Mouse (Mus musculus): ENCODE data around the gene Plekhh2.
"Not testable (repeated sequence)": the region's sequence is repeated elsewhere in the genome, so short reads cannot be mapped to it uniquely, and the experiment has no call there.

The Plekhh2 gene

DNA sequence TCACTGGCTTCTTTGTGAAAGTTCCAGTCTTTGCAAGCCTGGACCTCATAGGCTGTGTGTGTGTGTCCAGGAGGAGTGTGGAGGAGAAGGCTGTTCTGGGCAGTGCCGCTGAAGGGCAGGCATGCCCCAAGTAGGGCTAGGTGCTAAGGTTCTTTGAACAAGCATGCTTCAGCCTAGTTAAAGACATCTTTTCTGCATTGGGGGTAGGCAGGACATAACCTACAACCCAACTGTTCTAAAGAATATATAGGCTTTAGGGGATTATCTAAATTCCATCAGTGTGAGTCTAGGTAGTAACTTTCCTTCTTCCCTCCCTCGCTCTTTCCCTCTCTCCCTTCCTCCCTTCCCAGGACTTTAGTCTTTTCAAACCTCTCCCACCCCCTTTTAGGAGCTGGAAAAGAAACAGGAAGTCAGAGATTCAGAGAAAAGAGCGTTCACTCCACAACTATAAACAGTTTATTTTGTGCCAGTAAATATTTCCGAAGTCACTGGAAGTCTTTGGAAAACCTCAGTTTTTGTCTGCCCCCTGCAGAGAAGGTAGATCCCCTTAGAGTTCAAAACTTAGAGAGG is 906 bp downstream of the Plekhh2 start:
- no peak for DNase-seq (ENCODE audit: low spot score)

DNA sequence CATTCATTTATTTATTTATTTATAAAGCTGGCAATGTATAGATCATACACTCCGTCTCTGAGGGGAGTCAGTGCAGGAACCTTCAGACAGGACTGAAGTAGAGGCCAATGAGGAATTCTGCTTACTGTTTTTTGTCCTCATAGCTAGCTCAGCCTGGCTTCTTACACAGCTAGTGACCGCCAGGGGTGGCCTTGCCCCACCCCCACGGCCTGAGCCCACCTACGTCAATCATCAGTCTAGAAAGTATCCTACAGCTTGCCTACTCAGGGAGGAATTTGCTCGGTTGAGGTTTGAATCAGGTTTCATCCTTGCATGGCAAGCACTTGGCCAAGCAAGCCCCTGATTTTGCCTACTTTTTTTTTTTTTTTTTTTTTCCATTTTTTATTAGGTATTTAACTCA is 4.2 kb downstream of the Plekhh2 start:
- DNase-seq (ENCODE audit: low spot score) = no peak

- no peak for DNase-seq (ENCODE audit: low spot score)
Observed at GRCm38 (mm10) chr17:84519346-84519745, 7.7 kb downstream of the Plekhh2 start.

DNA sequence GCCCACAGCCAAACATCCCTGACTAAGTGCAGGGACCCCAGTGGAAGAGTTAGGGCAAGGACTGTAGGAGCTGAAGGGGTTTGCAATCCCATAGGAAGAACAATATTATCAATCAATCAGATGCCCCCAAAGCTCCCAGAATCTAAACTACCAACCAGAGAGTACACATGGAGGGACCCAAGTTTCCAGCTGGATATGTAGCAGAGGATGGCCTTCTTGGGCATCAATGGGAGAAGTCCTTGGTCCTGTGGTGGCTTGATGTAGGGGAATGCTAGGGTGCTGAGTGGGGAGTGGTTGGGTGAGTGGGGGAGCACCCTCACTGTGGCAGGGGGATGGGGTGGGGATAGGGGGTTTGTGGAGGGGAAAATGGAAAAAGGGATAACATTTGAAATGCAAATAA is 8.4 kb downstream of the Plekhh2 start:
- no peak for DNase-seq (ENCODE audit: low spot score)

- no peak for DNase-seq (ENCODE audit: low spot score)
Observed at GRCm38 (mm10) chr17:84529356-84529755, 17.7 kb downstream of the Plekhh2 start.

GRCm38 (mm10) chr17:84530202-84530796 is 18.6 kb downstream of the Plekhh2 start:
- DNase-seq (ENCODE audit: low spot score) = no peak

DNA sequence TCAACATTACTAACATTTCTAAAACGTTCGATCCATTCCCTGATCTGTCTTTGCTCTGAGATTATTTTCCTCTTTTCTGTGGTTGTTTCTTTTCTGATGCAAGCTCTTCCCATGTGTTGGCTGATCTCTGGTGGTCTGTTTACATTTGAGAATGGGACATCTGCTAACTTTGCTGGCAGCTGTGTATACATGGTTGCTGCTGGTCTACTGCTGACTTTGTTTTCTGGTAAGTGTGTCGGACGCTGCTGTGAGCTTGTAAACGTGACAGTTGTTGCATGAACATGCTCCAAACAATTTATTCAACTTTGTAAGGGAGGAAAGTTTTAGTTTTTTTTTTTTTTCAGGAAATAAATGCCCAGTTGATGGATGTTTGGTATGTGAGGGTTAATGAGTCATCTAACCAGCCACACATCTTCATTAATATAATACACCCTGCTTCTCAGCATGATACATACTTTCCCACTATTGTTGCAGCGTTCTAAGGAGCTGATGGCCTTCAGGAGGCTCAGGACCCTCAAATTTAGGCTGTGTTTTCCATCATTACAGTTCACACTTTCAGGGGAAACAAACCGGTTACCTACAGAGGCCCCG is 21.3 kb downstream of the Plekhh2 start:
- no peak for DNase-seq (ENCODE audit: low spot score)

- no peak for DNase-seq (ENCODE audit: low spot score)
Observed at GRCm38 (mm10) chr17:84533841-84534240, 22.1 kb downstream of the Plekhh2 start.

- no peak for DNase-seq (ENCODE audit: low spot score)
Observed at GRCm38 (mm10) chr17:84534632-84535031, 22.9 kb downstream of the Plekhh2 start.

DNA sequence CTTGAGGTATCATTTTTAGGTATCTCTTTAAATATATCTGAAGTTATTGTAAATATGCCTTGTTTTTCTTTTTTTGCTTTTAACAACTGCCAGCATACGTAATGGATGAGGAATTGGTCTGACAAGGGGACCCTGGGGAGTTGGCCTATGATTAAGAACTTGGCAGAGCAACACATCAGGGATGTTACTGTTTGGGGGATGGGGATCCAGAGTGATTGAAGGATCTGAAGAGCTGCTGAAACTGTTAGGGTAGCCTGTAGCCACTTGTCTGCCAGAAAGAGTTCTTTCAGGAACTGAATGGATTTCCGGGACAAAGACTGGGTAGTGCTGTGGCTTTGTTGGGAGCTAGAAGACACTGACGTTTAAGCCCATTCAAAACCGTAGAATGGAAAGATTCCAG is 23.5 kb downstream of the Plekhh2 start:
- no peak for DNase-seq (ENCODE audit: low spot score)

GRCm38 (mm10) chr17:84537301-84537700 is 25.6 kb downstream of the Plekhh2 start:
- DNase-seq (ENCODE audit: low spot score) = no peak

DNA sequence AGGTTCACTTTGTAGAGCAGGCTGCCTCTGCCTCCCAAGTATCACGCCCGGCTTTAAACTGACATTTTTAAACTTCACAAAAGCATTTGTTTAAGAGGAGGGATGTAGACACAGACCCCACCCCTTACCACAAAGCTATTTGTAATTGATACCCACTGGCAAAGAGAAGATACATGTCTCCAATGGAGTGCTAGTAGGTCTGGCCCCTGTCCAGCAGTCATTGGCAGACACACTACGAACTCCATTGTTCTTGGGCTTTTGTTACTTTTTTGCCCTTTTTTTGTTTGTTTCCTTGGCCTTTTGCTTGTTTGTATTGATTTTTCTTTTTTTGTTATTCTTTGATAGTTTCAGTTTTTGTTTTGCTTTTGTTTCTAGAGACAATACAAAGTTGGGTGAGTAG is 26.3 kb downstream of the Plekhh2 start:
- no peak for DNase-seq (ENCODE audit: low spot score)

DNA sequence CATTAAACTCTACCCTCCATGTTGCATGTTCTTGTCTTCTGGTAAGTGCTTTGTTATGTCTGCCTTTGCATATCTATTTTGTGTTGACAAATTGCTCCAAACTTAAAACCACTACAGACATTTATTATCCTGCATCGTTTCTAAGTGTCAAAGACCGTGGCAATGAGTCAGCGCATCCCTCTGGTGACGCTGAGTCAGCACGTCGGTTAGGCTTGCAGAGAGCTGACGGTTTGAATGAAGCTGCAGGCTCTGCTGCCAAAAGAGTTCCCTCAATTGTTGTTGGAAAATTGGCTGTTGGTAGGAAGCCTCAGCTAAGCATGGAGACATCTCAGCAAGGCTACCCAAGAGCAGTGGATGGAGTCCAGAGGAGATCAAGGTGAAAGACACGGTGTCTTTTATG is 28.9 kb downstream of the Plekhh2 start:
- DNase-seq (ENCODE audit: low spot score) = no peak

DNA sequence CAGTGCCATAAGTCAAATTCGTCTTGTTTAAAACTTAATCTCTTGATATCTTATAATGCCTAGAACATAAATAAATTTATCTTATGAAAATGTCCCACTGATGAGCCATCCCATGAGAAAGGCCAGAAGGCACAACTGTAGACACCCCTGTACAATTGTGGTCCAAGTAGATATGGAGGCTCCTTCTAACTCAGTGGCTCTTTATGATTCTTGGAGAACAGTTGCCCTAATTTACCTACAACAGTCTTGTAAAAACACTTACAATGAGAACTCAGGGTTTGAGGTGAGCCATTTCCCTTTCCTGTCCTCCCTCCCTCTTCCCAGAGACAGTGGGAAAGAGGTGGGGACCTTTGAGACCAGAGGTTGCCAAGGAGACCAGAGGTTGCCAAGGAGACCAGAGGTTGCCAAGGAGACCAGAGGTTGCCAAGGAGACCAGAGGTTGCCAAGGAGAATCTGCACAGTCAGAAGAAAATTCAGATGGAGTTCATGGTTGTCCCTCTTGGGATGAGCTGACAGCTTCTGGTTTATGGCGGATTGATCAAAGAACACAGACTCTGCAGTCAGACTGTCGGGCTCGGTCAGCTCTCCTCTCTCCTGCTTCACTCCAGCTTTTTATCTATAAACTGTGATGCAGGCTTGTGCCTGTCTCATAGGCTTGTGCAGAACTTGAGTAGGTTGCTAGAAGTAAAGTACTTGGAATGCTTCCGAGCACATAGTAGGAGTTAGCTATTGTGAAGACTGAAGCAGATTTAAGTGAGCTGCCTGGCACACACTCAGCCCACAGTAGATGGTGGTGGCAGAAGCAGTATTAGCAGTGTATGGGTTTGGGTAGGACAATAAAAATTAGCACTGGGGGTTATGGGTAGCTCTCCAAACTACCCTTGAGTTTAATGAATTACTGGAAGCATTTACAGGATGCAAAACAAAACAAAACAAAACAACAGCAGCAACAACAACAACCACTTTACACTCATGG is 39.5 kb downstream of the Plekhh2 start:
- no peak for DNase-seq (ENCODE audit: low spot score)

- no peak for DNase-seq (ENCODE audit: low spot score)
Observed at GRCm38 (mm10) chr17:84552230-84552629, 40.5 kb downstream of the Plekhh2 start.

- DNase-seq (ENCODE audit: low spot score) = not testable (repeated sequence)
Observed at GRCm38 (mm10) chr17:84564264-84564663, 52.6 kb downstream of the Plekhh2 start.

DNA sequence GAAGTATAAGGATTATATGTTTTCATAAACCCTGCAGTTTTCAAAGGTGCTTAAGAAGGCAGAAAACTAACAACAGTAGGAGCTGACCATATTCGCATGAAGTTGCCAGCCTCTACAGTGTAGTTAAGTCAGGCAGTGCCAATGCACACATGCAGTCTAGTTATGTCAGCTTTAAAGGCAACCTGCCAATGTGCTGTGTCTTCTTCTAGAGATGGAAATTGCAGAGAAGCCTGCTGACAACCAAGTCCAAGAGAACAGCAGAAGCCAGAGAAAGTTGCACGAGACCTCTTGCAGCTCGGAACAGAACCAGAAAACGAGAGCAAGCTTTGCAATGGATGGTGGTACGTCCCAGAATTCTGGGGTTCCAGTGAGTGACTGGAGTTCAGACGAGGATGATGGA is 54.1 kb downstream of the Plekhh2 start:
- no peak for DNase-seq (ENCODE audit: low spot score)

DNA sequence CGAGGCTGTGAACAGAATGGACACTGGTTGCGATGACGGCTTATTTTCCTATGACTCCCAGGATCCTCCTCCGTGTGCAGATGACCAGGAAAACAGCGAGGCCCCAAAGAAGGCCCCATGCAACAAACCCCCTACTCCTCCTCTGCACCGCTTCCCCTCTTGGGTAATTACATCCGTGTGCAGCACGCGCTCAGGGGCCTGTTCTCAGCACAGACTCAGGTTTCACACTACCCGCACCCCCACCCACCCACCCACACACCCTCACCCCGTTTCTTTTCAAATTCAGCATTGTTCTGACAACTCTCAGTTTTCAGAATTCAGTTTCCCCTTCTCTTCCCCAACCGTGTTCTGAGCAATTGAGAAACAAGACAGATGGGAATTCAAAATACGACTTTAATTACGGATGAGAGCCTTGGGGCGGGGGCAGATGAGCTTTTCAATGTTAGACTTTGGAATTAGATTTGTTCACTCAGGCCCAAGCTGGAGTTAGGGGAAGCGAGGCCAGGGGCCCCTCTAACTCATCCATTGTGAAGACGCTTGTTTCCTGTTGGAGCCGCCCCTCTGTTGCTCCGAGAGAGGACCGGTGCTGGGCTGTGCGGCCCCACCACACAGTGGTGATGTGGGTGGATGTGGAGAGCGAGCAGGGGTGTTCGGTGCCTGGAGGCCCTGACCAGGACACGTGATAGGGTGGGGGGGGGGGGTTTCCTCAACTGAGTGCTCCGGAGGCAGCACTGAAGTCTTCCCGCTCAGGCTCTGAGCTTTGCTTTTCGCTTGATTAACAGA is 55.3 kb downstream of the Plekhh2 start:
- peak; percentile 10 for DNase-seq (ENCODE audit: low spot score)

- no peak for DNase-seq (ENCODE audit: low spot score)
Observed at GRCm38 (mm10) chr17:84568807-84569206, 57.1 kb downstream of the Plekhh2 start.

DNA sequence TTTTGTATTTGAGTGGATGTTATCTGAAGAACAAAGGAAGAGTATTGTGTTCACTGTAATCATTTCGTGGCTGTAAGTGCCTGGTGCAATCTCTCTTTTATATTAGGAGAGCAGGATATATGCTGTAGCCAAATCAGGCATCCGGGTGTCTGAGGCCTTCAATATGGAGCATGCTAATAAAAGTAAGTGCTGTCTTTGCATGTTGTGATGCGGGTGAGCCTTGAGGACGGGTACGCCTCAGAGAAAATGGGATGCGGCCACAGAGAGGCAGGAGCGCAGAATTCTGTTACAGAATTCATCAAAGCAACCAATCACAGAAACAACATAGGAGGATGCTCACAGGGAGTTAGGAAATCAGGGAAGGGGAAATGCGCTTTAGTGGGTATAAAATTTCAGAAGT is 58.1 kb downstream of the Plekhh2 start:
- no peak for DNase-seq (ENCODE audit: low spot score)

GRCm38 (mm10) chr17:84571629-84572028 is 59.9 kb downstream of the Plekhh2 start:
- no peak for DNase-seq (ENCODE audit: low spot score)

- DNase-seq (ENCODE audit: low spot score) = no peak
Observed at GRCm38 (mm10) chr17:84573305-84573704, 61.6 kb downstream of the Plekhh2 start.
